Mouse (Mus musculus): Measurements from ENCODE around the gene Nme8. TPM values are rescaled to one million over a fixed set of nuclear protein-coding genes. Genes with fewer than 3 reads are reported as not detected.

The Nme8 gene
- not detected for polyA plus RNA-seq (2015; fragmentation: Illumina TruSeq; extraction: RNeasy Lipid Tissue Mini Kit (QIAGEN cat#74804); ENCODE audit: insufficient read depth, low read depth, low replicate concordance)

DNA sequence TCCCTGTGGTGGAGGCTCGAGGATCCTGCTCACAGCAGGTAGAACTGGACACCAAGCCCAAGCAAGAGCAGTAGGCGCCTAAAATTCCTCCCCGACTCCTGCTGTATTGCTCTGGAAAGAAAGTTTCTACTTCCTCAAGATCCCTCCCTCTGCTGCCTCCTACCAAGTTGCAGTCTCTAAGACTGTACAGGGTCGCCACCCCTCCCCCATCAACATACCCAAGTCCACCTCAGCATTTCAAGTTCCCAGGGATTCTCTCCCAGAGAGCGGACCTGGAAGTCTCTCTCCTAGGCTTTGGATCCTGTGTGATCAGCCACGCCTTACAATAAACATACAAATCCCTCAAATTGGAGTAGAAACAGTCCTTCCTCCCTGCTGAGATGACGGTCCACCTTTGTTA, at the start of gene Nme8:
Gene Nme8, minus strand, starts transcription at position 5 of the 400 bp plus-strand sequence.

DNA sequence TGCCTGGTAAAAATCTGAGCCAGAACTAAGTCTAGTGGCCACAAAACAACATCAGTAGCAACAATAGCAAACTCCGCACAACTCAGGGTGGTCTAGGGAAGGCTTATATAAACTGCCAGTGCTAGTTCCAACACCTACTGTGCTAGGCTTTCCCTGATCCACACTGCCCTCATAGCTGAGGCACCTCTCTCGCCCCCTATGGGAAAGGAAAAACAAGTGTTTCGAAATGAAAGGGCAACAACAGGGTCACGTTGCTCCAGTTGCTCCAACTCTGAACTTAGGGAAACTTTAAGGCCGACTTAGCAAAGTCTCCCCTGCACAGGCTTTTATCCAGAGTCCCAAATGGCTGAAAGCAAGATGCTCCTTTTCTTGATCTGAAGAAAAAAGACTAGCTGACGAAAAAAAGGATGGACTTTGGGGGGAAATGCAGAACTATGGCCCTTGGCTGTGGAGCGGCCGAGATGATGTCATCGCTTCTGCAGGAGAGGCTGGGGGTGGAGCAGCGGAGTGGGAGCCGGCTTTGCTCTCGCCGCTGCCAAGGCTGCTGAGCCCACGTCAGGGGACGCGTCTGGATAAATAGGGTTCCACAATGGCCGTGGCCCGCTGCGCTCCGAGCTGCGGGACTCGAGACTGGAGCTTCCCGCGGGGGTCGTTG, 74.9 kb downstream of the Nme8 start, which contains the start of gene Sfrp4:
Gene Sfrp4, plus strand, starts transcription at position 532 of the 655 bp plus-strand sequence.

DNA sequence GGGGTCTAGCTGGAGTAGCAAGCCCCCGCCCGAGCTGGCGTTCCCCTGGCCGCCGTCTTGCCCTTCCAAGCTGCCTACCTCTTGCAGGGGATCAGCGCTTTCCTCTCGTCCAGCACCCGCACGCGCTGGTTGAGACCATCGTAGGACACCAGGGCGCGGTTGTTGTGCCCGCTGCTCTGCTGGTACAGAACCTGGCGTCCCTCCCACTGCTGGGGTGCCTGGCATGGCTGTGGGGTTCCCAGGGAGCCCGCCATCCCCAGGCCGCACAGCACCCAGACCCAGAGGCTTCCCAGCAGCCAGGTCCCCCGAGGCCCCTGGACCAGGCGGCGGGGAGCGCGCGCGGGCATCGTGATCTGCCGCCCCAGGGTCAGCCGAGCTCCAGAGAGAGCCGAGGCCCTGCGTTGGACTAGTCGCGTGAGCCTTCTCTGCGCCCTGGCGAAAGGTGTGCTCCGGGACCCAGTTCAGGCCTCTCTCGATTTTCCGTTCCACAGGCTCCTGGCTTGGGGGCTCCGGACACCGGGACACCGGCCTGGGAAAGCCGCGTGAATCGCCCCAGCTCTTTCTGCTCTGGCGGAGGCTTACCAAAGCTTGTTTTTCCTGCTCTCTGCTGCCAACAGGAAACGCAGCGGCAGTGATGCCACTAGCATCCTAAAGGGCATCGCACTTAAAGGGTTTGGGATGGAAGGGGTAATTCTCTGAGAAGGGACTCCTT, 78.2 kb downstream of the Nme8 start, which contains the start of gene Epdr1:
Gene Epdr1, minus strand, starts transcription at position 712 of the 712 bp plus-strand sequence.

Other genes starting within 250 kb of the Nme8 start
- gene Epdr1, start 77.9 kb downstream of the Nme8 start, polyA plus RNA-seq (2015; fragmentation: Illumina TruSeq; extraction: RNeasy Lipid Tissue Mini Kit (QIAGEN cat#74804); ENCODE audit: insufficient read depth, low read depth, low replicate concordance), result 2.7 TPM
- 2.4 TPM for gene Sfrp4, start 74.7 kb downstream of the Nme8 start, polyA plus RNA-seq (2015; fragmentation: Illumina TruSeq; extraction: RNeasy Lipid Tissue Mini Kit (QIAGEN cat#74804); ENCODE audit: insufficient read depth, low read depth, low replicate concordance)
- not detected for gene Gpr141, start 126.5 kb upstream of the Nme8 start, polyA plus RNA-seq (2015; fragmentation: Illumina TruSeq; extraction: RNeasy Lipid Tissue Mini Kit (QIAGEN cat#74804); ENCODE audit: insufficient read depth, low read depth, low replicate concordance)